Mouse (Mus musculus) urinary bladder, postnatal 4 days (tissue): ENCODE results near the gene Fbln5.

ENCODE experiments used
- DNase-seq, 2 experiments: peaks; one replicate each; pipeline ENCODE4 v3.0.0; 2021 to 2022; ENCODE audit warnings: low spot score in 2 of 2

The Fbln5 gene

GRCm38 (mm10) chr12:101818608-101819370 lies at the start of gene Fbln5:
Gene Fbln5, minus strand, starts transcription at chr12:101819055.
- DNase-seq, result peak; percentile 77

GRCm38 (mm10) chr12:101862286-101862964 lies 43.6 kb upstream of the Fbln5 start:
- DNase-seq, result no peak

- no peak for DNase-seq
Observed at GRCm38 (mm10) chr12:101860256-101860655, 41.4 kb upstream of the Fbln5 start.

- no peak for DNase-seq
Observed at GRCm38 (mm10) chr12:101858011-101858410, 39.2 kb upstream of the Fbln5 start.

- DNase-seq, result no peak
Observed at GRCm38 (mm10) chr12:101854336-101854735, 35.5 kb upstream of the Fbln5 start.

GRCm38 (mm10) chr12:101851846-101852564 lies 33.1 kb upstream of the Fbln5 start:
- DNase-seq, result no peak

GRCm38 (mm10) chr12:101851314-101851713 lies 32.5 kb upstream of the Fbln5 start:
- DNase-seq, result no peak

- DNase-seq, result no peak
Observed at GRCm38 (mm10) chr12:101836546-101837274, 17.9 kb upstream of the Fbln5 start.

- DNase-seq, result no peak
Observed at GRCm38 (mm10) chr12:101834715-101835114, 15.9 kb upstream of the Fbln5 start.

GRCm38 (mm10) chr12:101833776-101834175 lies 14.9 kb upstream of the Fbln5 start:
- no peak for DNase-seq

- DNase-seq, result no peak
Observed at GRCm38 (mm10) chr12:101833115-101833506, 14.3 kb upstream of the Fbln5 start.

- DNase-seq, result no peak
Observed at GRCm38 (mm10) chr12:101832179-101833114, 13.6 kb upstream of the Fbln5 start.

GRCm38 (mm10) chr12:101831221-101831620 lies 12.4 kb upstream of the Fbln5 start:
- peak; percentile 44 to 59 for DNase-seq

- peak in 1 of 2 experiments; percentile 53 for DNase-seq
Observed at GRCm38 (mm10) chr12:101823161-101823560, 4.3 kb upstream of the Fbln5 start.

GRCm38 (mm10) chr12:101821596-101821995 lies 2.7 kb upstream of the Fbln5 start:
- DNase-seq, result peak in 1 of 2 experiments; percentile 29

- DNase-seq, result peak in 1 of 2 experiments; percentile 36
Observed at GRCm38 (mm10) chr12:101819570-101819969, 715 bp upstream of the Fbln5 start.

- DNase-seq, result no peak
Observed at GRCm38 (mm10) chr12:101818246-101818607, 628 bp downstream of the Fbln5 start.

GRCm38 (mm10) chr12:101816810-101817209 lies 2.0 kb downstream of the Fbln5 start:
- DNase-seq, result no peak

- DNase-seq, result no peak
Observed at GRCm38 (mm10) chr12:101815796-101816195, 3.1 kb downstream of the Fbln5 start.

GRCm38 (mm10) chr12:101814423-101814822 lies 4.4 kb downstream of the Fbln5 start:
- no peak for DNase-seq

GRCm38 (mm10) chr12:101811181-101811580 lies 7.7 kb downstream of the Fbln5 start:
- no peak for DNase-seq
